Mouse (Mus musculus) brain, embryonic 14.5 days (tissue): ENCODE results near the gene Ccdc187.

Experiments
- CTCF ChIP-seq: fragments of 200-500 bp; IDR thresholded peaks from 2 replicates; pipeline ENCODE4 v1.5.1; 2012; ENCODE audit warnings: inconsistent platforms, mild to moderate bottlenecking, moderate library complexity, borderline replicate concordance; ENCODE audit not compliant: insufficient read depth, insufficient read length; ENCODE audit errors: extremely low read depth
- POLR2A ChIP-seq: fragments of 200-500 bp; IDR thresholded peaks from 2 replicates; pipeline ENCODE4 v1.6.1; 2012; ENCODE audit warnings: mild to moderate bottlenecking, inconsistent platforms, borderline replicate concordance; ENCODE audit not compliant: poor library complexity, insufficient read depth, insufficient read length, severe bottlenecking; ENCODE audit errors: extremely low read depth

DNA sequence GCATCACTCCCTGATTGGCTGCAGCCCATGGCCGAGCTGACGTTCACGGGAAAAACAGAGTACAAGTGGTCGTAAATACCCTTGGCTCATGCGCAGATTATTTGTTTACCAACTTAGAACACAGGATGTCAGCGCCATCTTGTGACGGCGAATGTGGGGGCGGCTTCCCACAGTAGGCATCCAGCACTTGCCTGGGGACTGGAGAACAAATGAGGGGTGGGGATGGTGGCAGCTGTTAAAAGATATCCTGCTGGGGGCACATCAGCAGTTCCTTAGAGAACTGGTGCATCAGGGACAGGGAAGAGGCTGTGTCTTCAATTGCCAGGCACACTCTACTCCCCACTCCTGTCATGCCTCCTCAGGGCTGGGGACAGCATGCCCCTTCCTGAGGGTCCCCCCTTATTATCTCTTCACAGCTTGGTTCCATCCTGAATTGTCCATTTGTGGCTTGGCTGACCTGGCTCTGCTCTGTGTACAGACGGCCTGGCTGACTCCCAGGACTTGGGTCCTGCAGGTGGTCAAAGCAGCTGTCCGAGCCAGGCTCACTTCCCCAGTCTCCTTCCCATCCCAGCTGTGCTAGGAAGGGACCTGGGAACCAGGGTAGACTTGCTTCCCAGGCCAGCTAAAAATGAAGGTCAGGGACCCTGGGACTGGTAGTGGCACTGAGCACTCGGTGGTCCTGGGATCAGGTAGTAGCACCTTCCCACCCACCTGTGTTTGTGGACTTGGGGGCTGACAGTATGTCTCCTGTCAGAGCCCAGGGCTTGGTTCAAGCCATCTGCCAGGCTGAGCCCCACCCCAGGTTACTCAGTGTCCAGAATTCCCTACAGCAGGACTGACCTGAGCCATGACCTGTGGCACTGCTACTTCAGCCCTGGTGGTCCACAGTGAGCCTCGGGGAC, 44.2 kb upstream of the Ccdc187 start:
- TF ChIP-seq CTCF (no peak), POLR2A (no peak)
